In genomic region chr10:68967976-68968968, GRCm38 (mm10) we compare ENCODE assay signal across 21 mouse cellular contexts.
DNase-seq lines count a peak whose midpoint lies in the region; ATAC-seq and TF ChIP-seq lines count a peak whose summit lies in the region.
"Had no signal": no experiment of that assay in that cellular context is flagged by ENCODE, and none has a peak within 500 bp of the region (broad histone marks: within the 10 kb centered on the region; RNA-seq: fewer than 3 reads in every experiment).

No protein-coding gene starts in this region.

- no peaks in the 10 kb centered on the region for H3K27me3 ChIP-seq in forebrain, embryonic 15.5 days
- H3K27me3 ChIP-seq in forebrain, embryonic 12.5 days: no peaks in the 10 kb centered on the region
- no peaks in the 10 kb centered on the region for H3K27me3 ChIP-seq in neural tube, embryonic 11.5 days (ENCODE audit: control insufficient read depth, insufficient read depth, low read length)
- no peaks in the 10 kb centered on the region for H3K27me3 ChIP-seq in midbrain, embryonic 16.5 days (ENCODE audit: control insufficient read depth, insufficient read depth, low read depth, low read length)
- no peaks in the 10 kb centered on the region for H3K27me3 ChIP-seq in kidney, adult 2 months (replicated peaks; ENCODE audit: control insufficient read depth, insufficient read depth, low read length)
- H3K27me3 ChIP-seq: CH12.LX; heart, embryonic 15.5 days; kidney, embryonic 15.5 days; stomach, embryonic 15.5 days had no signal

- no peaks in the 10 kb centered on the region for H3K36me3 ChIP-seq in forebrain, embryonic 15.5 days
- no peaks in the 10 kb centered on the region for H3K36me3 ChIP-seq in forebrain, embryonic 12.5 days (replicated peaks)
- no peaks in the 10 kb centered on the region for H3K36me3 ChIP-seq in neural tube, embryonic 11.5 days (ENCODE audit: control insufficient read depth, insufficient read depth, low read length)
- no peaks in the 10 kb centered on the region for H3K36me3 ChIP-seq in midbrain, embryonic 16.5 days (ENCODE audit: control insufficient read depth, insufficient read depth, low read length)
- no peaks in the 10 kb centered on the region for H3K36me3 ChIP-seq in kidney, adult 2 months (ENCODE audit: control insufficient read depth, insufficient read depth, low read length)
- H3K36me3 ChIP-seq: heart, embryonic 15.5 days; kidney, embryonic 15.5 days; stomach, embryonic 15.5 days had no signal

- H3K4me1 ChIP-seq in forebrain, embryonic 15.5 days: no peaks in the 10 kb centered on the region
- peaks cover 3% of the 10 kb centered on the region; the same call in 1 of the 2 replicates for H3K4me1 ChIP-seq in forebrain, embryonic 12.5 days
- no peaks in the 10 kb centered on the region for H3K4me1 ChIP-seq in neural tube, embryonic 11.5 days (ENCODE audit: control insufficient read depth, insufficient read depth, low read length)
- peaks cover 6% of the 10 kb centered on the region for H3K4me1 ChIP-seq in midbrain, embryonic 16.5 days (ENCODE audit: control insufficient read depth, insufficient read depth, low read length)
- no peaks in the 10 kb centered on the region for H3K4me1 ChIP-seq in kidney, adult 2 months (ENCODE audit: control insufficient read depth, insufficient read depth, low read length)
- H3K4me1 ChIP-seq: heart, embryonic 15.5 days; kidney, embryonic 15.5 days; stomach, embryonic 15.5 days had no signal

- H3K4me3 ChIP-seq in forebrain, embryonic 15.5 days: no peak overlapping the region
- no peak overlapping the region for H3K4me3 ChIP-seq in forebrain, embryonic 12.5 days (replicated peaks)
- H3K4me3 ChIP-seq in neural tube, embryonic 11.5 days (ENCODE audit: low read depth, low read length): no peak overlapping the region
- H3K4me3 ChIP-seq in midbrain, embryonic 16.5 days (ENCODE audit: low read depth, low read length): no peak overlapping the region
- H3K4me3 ChIP-seq in kidney, adult 2 months (ENCODE audit: insufficient read depth, low read depth, low read length): no peak overlapping the region
- H3K4me3 ChIP-seq: heart, adult 2 months; heart, embryonic 15.5 days; kidney, embryonic 15.5 days; stomach, embryonic 15.5 days had no signal

- TF ChIP-seq CTCF in kidney, adult 2 months (conservative IDR thresholded peaks at IDR 0.05; ENCODE audit: insufficient read depth, insufficient read length, low read depth, low read length): no peak

- TF ChIP-seq POLR2A in kidney, adult 2 months (IDR thresholded peaks at IDR 0.05; ENCODE audit: low read depth, low read length): no peak

- H3K4me2 ChIP-seq in forebrain, embryonic 15.5 days (replicated peaks): no peak overlapping the region
- H3K4me2 ChIP-seq in forebrain, embryonic 12.5 days: no peak overlapping the region
- H3K4me2 ChIP-seq in neural tube, embryonic 11.5 days (ENCODE audit: low read depth): no peak overlapping the region
- no peak overlapping the region for H3K4me2 ChIP-seq in midbrain, embryonic 16.5 days (ENCODE audit: low read length)
- H3K4me2 ChIP-seq: heart, embryonic 15.5 days; kidney, embryonic 15.5 days; liver, embryonic 11.5 days; stomach, embryonic 15.5 days had no signal

- H3K9ac ChIP-seq in forebrain, embryonic 15.5 days (replicated peaks): no peak overlapping the region
- H3K9ac ChIP-seq in forebrain, embryonic 12.5 days: no peak overlapping the region
- no peak overlapping the region for H3K9ac ChIP-seq in neural tube, embryonic 11.5 days (ENCODE audit: low read length)
- H3K9ac ChIP-seq in midbrain, embryonic 16.5 days (ENCODE audit: low read depth, low read length): no peak overlapping the region
- H3K9ac ChIP-seq: heart, embryonic 15.5 days; kidney, embryonic 15.5 days; stomach, embryonic 15.5 days had no signal

- 55% methylated on average over 15 of the region's 15 CpGs for WGBS in forebrain, embryonic 15.5 days
- WGBS in forebrain, embryonic 12.5 days: 70% methylated on average over 15 of the region's 15 CpGs
- 52% methylated on average over 15 of the region's 15 CpGs for WGBS in neural tube, embryonic 11.5 days
- WGBS in midbrain, embryonic 16.5 days: 51% methylated on average over 15 of the region's 15 CpGs
- WGBS in kidney, adult 2 months: 76% methylated on average over 15 of the region's 15 CpGs

- no peak overlapping the region for H3K27ac ChIP-seq in forebrain, embryonic 15.5 days (replicated peaks)
- H3K27ac ChIP-seq in forebrain, embryonic 12.5 days: no peak overlapping the region
- no peak overlapping the region for H3K27ac ChIP-seq in neural tube, embryonic 11.5 days (ENCODE audit: low read depth, low read length)
- H3K27ac ChIP-seq in midbrain, embryonic 16.5 days (ENCODE audit: low read length): no peak overlapping the region
- H3K27ac ChIP-seq in kidney, adult 2 months (ENCODE audit: insufficient read depth, low read depth, low read length): no peak overlapping the region
- H3K27ac ChIP-seq: heart, adult 2 months; heart, embryonic 15.5 days; kidney, embryonic 15.5 days; stomach, embryonic 15.5 days had no signal

- ATAC-seq in forebrain, embryonic 15.5 days (replicated peaks): peak; percentile 53; the same call in 1 of the 2 replicates
- no peak for ATAC-seq in forebrain, embryonic 12.5 days (ENCODE audit: low FRiP score)
- ATAC-seq in neural tube, embryonic 11.5 days (ENCODE audit: insufficient read depth, low FRiP score, low TSS enrichment): peak; percentile 68
- peak; percentile 45; the same call in 1 of the 2 replicates for ATAC-seq in midbrain, embryonic 16.5 days
- ATAC-seq: intestine, embryonic 16.5 days had no signal

- no peaks in the 10 kb centered on the region for H3K9me3 ChIP-seq in forebrain, embryonic 15.5 days
- H3K9me3 ChIP-seq in forebrain, embryonic 12.5 days: no peaks in the 10 kb centered on the region
- no peaks in the 10 kb centered on the region for H3K9me3 ChIP-seq in neural tube, embryonic 11.5 days (ENCODE audit: control insufficient read depth, low read length)
- H3K9me3 ChIP-seq in midbrain, embryonic 16.5 days (replicated peaks; ENCODE audit: control insufficient read depth, low read length, poor library complexity, severe bottlenecking): no peaks in the 10 kb centered on the region
- H3K9me3 ChIP-seq: heart, embryonic 15.5 days; kidney, embryonic 15.5 days; stomach, embryonic 15.5 days had no signal

- DNase-seq in neural tube, embryonic 11.5 days (ENCODE audit: low spot score): no peak
- no peak for DNase-seq in neural tube, embryonic 10.5 days (ENCODE audit: extremely low spot score, low spot score)
- no peak for DNase-seq in cerebellum, postnatal 10 days
- no peak for DNase-seq in frontal cortex, adult 2 months (ENCODE audit: extremely low spot score in 1 of 2, low spot score in 1 of 2)
- no peak for DNase-seq in kidney, adult 2 months
- DNase-seq: adrenal gland, postnatal 36 days; cerebellum, adult 18-20 months; gastrocnemius, postnatal 10 days; heart, adult 2 months; heart, postnatal 4 days; lung, adult 2 months; thymus, adult 18-20 months had no signal
